Mouse (Mus musculus): Measurements from ENCODE around the gene Shcbp1l.

Shcbp1l gene

GRCm38 (mm10) chr1:153487500-153487879 lies 62.5 kb downstream of the Shcbp1l start, which contains the start of gene Dhx9:
Gene Dhx9, minus strand, starts transcription at chr1:153487660.
- DNase-seq (ENCODE audit: low spot score) = peak; percentile 100

GRCm38 (mm10) chr1:153489132-153489531 lies 64.2 kb downstream of the Shcbp1l start:
- DNase-seq (ENCODE audit: low spot score) = no peak

GRCm38 (mm10) chr1:153489540-153489939 lies 64.6 kb downstream of the Shcbp1l start:
- DNase-seq (ENCODE audit: low spot score) = no peak

GRCm38 (mm10) chr1:153489963-153490362 lies 65.0 kb downstream of the Shcbp1l start:
- no peak for DNase-seq (ENCODE audit: low spot score)

GRCm38 (mm10) chr1:153491345-153491744 lies 66.4 kb downstream of the Shcbp1l start:
- no peak for DNase-seq (ENCODE audit: low spot score)

GRCm38 (mm10) chr1:153491822-153492221 lies 66.9 kb downstream of the Shcbp1l start:
- no peak for DNase-seq (ENCODE audit: low spot score)

GRCm38 (mm10) chr1:153493338-153493737 lies 68.4 kb downstream of the Shcbp1l start:
- no peak for DNase-seq (ENCODE audit: low spot score)

GRCm38 (mm10) chr1:153493931-153494330 lies 69.0 kb downstream of the Shcbp1l start:
- DNase-seq (ENCODE audit: low spot score) = no peak

GRCm38 (mm10) chr1:153496030-153496429 lies 71.1 kb downstream of the Shcbp1l start:
- no peak for DNase-seq (ENCODE audit: low spot score)

- DNase-seq (ENCODE audit: low spot score) = no peak
Observed at GRCm38 (mm10) chr1:153500030-153500429, 75.1 kb downstream of the Shcbp1l start.

GRCm38 (mm10) chr1:153501644-153502321 lies 76.8 kb downstream of the Shcbp1l start:
- DNase-seq (ENCODE audit: low spot score) = no peak

All from retina, embryonic 14.5 days (tissue).